Mouse (Mus musculus): ENCODE measurements around the gene Neurl2.

- TF ChIP-seq GATA1 (IDR thresholded peaks at IDR 0.05; ENCODE audit: borderline replicate concordance, low read length) (no peak), FLI1 (IDR thresholded peaks at IDR 0.05; ENCODE audit: low read length) (no peak)
These were observed 17.9 kb downstream of the Neurl2 start for GRCm38 (mm10) chr2:164815348-164815747.
